Mouse (Mus musculus): ENCODE data around the gene Edc3. TPM values are rescaled to one million over a fixed set of nuclear protein-coding genes. Genes with fewer than 3 reads are reported as not detected.

The Edc3 gene
- total RNA-seq, 2 experiments from 2014 or later = 7.8 to 8.5 TPM

DNA sequence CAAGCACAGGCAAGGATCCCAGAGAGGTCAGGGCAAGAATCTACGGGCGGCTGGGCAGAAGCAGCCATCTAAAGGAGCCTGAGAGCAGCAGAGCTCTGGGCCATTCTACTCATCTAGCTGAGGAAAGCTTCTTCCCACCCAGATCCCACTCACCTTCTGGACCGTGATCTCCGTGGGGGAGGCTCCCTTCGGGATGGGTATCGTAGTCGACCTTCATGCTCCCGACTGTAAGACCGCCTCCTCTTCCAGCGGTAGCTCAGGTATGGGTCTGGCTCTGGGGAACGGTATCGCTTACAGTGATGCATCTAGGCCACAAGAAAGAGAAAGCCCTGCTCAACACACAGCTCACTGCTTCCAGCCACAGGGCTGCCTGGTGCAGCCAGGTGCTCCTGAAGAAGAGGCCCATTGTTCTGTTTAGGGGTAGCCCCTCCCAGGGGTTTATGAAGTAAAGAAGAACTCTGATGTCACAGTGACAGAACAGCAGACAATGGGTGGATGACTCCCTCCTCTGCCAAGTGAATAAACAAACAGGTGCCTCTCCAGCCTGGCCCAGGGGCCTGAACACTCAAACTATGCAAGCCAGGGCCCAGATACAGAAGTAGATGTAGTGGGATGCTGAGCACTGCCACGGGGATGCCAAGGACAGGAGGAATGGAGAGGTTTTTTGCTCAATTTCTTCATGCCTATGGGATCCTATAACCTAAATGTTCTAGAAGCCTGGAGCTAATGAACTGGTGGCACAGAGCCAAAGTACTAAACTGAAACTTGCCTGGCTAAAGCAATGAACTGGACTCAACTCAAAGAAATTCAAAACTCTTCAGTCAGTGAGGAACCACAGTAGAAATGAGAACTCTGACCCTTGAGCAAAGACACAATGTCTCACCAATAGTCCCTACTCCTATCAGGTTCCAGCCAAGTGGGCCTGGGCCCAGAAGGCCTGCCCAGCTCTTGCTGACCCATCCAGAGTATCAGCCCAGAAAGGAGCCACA, 53.5 kb downstream of the Edc3 start:
- no peak for DNase-seq

DNA sequence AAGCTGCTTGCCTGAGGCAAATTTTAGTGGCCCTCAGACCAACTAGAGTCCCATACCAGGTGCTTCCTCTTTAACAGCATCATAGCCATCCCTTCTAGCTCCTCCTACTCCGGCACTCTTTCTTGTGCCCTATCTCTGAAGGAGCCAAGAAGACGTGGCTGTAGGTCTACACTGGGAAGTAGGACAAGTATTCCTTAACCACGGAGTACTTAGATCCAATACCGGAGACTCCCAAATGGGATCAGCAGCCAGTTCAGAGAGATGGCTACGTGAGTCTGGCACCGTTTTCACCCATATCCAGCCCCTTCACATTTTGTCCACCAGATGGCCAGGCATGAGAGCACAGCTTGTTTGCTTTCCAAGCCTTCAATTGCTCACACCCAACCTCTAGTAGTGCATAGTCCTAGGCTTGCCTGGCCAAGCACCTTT, 54.2 kb downstream of the Edc3 start:
- peak; percentile 41 for DNase-seq

- peak; percentile 84 for DNase-seq
These were observed 56.0 kb downstream of the Edc3 start for GRCm38 (mm10) chr9:57764147-57764973.

DNA sequence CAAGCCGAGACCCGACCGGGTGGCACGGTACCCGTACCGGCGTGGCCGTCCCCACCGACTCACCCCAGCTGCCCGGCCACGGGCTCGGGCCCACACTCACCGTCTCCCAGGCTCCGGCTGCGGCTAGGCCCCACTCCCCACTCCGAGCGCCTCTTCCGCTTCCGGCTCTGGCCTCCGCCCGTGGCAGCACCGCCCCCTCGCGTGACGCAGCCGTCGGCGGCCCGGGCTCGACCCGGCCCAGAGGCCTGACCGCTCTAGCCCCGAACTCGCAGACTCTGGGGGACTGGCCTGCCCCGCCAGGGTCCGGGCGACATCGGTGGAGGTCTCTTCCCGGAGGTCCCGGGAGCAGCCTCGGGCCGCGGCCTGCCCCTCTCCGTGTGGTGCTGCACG, 56.6 kb downstream of the Edc3 start:
- DNase-seq = peak; percentile 96

DNA sequence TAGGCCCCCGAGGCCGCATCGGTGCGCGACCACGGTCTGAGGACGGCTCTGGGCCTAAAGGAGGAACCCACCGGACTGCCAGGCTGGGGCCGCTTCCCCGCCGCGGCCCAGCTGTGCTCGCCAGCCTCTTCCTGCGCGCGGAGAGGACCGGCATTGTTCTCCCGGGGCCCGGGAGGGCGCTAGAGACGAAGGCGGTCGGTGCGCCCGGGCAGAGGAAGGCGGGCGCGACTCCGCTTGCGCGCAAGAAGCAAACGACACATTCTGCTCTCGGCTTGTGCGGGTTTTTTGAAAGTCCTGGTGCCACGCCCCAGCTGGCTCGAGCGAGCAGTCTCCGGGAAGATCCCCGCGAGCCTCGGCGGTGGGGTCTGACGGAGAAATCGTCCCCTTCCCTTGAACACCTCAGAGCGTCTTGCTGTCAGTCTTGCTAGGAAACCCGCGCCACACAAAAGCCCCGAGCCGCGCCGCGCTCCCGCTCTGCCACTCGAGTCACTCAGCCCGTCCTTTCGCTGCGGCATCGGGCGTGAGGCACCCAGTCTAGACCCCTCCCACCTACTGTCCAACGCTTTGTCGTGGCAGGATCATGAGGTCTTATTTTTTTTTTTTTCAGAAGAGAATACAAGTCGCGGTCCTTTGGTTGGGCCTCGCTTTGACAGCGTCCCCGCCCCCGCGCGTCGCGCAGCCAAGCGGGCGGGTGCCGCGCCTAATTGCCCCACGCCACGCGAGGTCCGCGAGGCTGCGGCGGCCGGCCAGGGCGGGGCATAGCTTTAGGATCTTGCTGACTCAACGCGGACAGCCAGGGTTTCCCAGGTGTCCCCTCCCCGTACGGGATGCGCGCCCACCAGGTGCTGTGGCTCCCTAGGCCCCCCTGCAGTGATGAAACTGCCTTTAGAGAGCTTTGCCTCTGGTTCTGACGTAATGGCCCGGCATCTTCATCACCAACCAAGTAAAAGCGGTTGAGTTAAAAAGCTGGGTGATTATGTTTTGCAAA, 57.3 kb downstream of the Edc3 start, which contains the start of gene Clk3:
Gene Clk3, minus strand, starts transcription at position 497 of the 988 bp plus-strand sequence.
- DNase-seq = peak; percentile 76

DNA sequence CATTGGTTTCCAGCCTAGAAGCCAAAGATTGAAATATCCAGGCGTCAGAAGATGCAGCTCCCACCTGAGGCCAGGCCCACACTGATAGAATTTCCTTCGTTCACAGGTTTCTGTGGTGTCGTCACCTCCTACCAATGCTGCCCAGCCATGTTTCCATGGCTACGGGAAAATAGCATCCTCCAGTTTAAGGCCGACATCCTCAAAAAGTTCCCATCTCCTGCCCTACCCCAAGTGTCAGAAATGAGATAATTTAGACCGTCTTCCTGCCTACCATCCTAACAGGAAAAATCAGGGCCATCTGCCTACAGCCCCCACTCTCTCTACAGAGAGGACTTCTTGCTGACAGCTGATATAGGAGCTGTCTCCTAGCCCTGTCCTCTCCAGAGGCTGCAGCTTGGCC, 58.1 kb downstream of the Edc3 start:
- no peak for DNase-seq

GRCm38 (mm10) chr9:57767231-57767630, 58.9 kb downstream of the Edc3 start:
- no peak for DNase-seq

DNA sequence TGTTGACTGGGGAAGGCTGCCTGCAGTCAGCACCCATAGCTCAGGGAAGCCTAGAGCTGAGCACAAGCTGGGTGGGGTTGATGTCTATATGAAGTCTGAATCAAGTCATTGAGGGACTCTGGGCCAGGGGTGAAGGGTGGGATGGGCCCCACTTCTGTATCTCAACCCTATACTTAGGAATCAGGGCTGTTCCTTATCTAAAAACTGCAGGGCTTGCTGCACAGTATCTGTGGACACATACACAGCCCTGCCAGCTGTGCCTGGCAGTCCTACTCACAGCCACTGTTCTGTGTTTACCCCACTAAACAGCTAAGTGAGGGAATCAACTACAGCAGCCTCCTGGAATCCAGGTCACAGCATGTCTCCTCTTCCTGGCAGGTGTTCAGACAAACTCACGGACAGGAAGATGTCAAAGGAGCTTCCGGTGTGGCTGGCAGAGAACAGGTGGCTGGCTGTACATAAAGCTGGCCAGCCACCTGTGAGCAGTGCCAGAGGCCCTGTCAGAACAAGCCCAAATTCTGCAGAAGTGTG, 61.3 kb downstream of the Edc3 start:
- no peak for DNase-seq

DNA sequence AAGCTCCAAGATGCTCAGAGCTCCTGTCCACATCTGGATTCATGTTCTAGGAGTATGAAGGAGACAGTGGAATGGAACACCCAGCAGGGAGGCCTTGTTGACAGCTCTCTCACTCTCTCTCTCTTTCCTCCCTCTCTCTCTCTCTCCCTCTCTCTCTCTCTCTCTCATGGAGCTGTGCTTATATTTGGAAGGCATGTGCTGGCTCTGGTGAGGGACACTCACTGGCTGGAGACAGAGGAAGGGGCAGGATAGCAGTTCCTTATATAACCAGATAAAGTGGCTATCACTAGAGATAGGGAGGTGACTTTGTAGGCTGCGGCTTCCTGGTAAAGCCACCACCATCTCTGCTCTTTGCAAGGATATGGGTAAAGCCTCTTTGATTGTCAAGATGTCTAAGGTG, 61.9 kb downstream of the Edc3 start:
- DNase-seq = no peak

DNA sequence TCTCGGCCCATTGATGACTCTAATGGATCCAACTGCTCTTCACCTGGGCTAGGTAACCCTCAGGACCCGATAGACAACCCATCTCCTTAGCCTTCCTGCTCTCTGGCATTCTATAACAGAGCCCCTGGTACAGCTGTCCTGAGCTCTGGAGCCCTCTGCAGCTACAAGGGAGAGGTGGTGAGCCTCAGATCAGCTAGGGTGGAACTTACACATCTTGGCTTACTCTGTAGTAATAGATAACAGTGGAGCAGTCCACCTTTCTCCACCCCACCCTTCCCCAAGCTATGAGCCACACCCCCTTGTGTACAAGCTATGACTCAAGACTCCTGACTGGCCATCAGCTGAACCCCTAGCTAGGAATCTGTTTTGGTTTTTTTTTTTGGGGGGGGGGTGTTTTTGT, 62.5 kb downstream of the Edc3 start:
- no peak for DNase-seq

- DNase-seq = no peak
These were observed 65.4 kb downstream of the Edc3 start for GRCm38 (mm10) chr9:57773754-57774153.

- no peak for DNase-seq
These were observed 65.8 kb downstream of the Edc3 start for GRCm38 (mm10) chr9:57774168-57774567.

GRCm38 (mm10) chr9:57775026-57775425, 66.7 kb downstream of the Edc3 start:
- no peak for DNase-seq

GRCm38 (mm10) chr9:57775736-57776135, 67.4 kb downstream of the Edc3 start:
- DNase-seq = no peak

GRCm38 (mm10) chr9:57782656-57783055, 74.3 kb downstream of the Edc3 start:
- no peak for DNase-seq

DNA sequence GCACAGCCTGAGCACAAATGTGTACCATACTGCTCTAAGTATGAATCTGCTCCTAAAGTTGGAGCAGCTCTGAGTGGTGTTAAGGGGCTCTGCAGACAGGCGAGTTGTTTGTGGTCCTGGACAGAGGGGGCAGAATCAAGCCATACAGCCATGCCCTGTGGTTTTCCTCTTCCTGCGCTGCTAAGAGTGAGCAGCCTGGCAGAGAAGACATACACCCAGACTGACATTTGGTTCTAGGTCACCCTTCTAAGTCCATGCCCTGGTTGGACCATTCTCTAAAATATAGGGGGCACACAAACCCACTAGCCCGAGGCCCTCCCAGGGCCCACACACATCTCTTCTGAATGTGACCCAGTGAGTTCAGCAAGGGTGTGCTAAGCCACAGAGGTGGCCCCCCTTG, 81.4 kb downstream of the Edc3 start:
- DNase-seq = no peak

- no peak for DNase-seq
These were observed 89.1 kb downstream of the Edc3 start for GRCm38 (mm10) chr9:57797456-57797855.

- DNase-seq = no peak
These were observed 90.4 kb downstream of the Edc3 start for GRCm38 (mm10) chr9:57798725-57799253.

- DNase-seq = no peak
These were observed 92.1 kb downstream of the Edc3 start for GRCm38 (mm10) chr9:57800325-57800975.
